Mouse (Mus musculus) liver, postnatal 0 days (tissue): Measurements from ENCODE around the gene Acads. TPM values are rescaled to one million over a fixed set of nuclear protein-coding genes. Genes with fewer than 3 reads are reported as not detected.

ENCODE experiments used
- ATAC-seq: fragments of 200-750 bp; cut with Nextera tagmentation; 2 replicates; pipeline ENCODE4 v1.8.0; 2017; ENCODE audit warnings: mild to moderate bottlenecking, moderate library complexity
- DNase-seq: peaks from one replicate; pipeline ENCODE4 v3.0.0-alpha.2; 2016
- H3K27ac ChIP-seq: fragments of 300-500 bp; sonication (generic); 2 replicates; pipeline ENCODE4 v1.5.1; 2014; ENCODE audit warnings: antibody characterized with exemption, moderate library complexity, mild to moderate bottlenecking, low read depth
- H3K27me3 ChIP-seq: fragments of 300-500 bp; sonication (generic); 2 replicates; pipeline ENCODE4 v1.6.1; 2014; ENCODE audit warnings: low read length, control low read depth, mixed read lengths; ENCODE audit not compliant: insufficient read depth
- H3K36me3 ChIP-seq: fragments of 300-500 bp; sonication (generic); replicated peaks from 2 replicates; pipeline ENCODE4 v1.6.1; 2014; ENCODE audit warnings: mild to moderate bottlenecking, control low read depth, low read length, moderate library complexity, mixed read lengths; ENCODE audit not compliant: insufficient read depth
- H3K4me1 ChIP-seq: fragments of 300-500 bp; sonication (generic); 2 replicates; pipeline ENCODE4 v1.6.1; 2014; ENCODE audit warnings: antibody characterized with exemption, mild to moderate bottlenecking, control low read depth; ENCODE audit not compliant: insufficient read depth
- H3K4me2 ChIP-seq: fragments of 300-500 bp; sonication (generic); 2 replicates; pipeline ENCODE4 v1.6.1; 2014; ENCODE audit warnings: low read depth, mild to moderate bottlenecking, low read length, moderate library complexity, mixed read lengths
- H3K4me3 ChIP-seq: fragments of 300-500 bp; sonication (generic); 2 replicates; pipeline ENCODE4 v1.5.1; 2014; ENCODE audit warnings: low read depth, low read length
- H3K9ac ChIP-seq: fragments of 300-500 bp; sonication (generic); replicated peaks from 2 replicates; pipeline ENCODE4 v1.6.1; 2014; ENCODE audit warnings: mild to moderate bottlenecking, moderate library complexity
- H3K9me3 ChIP-seq: fragments of 300-500 bp; sonication (generic); 2 replicates; pipeline ENCODE4 v1.6.1; 2016; ENCODE audit warnings: mild to moderate bottlenecking, control low read depth, low read length, mixed read lengths
- CTCF ChIP-seq: sonication (generic); IDR thresholded peaks from 2 replicates; pipeline ENCODE4 v1.5.1; 2016; ENCODE audit warnings: antibody characterized with exemption, low read depth
- EP300 ChIP-seq: IDR thresholded peaks from 2 replicates; pipeline ENCODE4 v1.6.1; 2016; ENCODE audit warnings: antibody characterized with exemption, low read depth, mild to moderate bottlenecking
- WGBS: fragments of 180-500 bp; shearing (Covaris S2); extraction: QIAGEN DNeasy Blood & Tissue Kit; methylation state at CpG from one replicate; pipeline ENCODE4 v1.1.7; 2014; ENCODE audit not compliant: insufficient replicate concordance; 5-methylcytosine and 5-hydroxymethylcytosine counted together
- polyA plus RNA-seq: library from polyadenylated mRNA; unstranded; fragments of >200 nt; fragmentation: Nextera tagmentation; extraction: Ambion mirVana; gene quantifications from 2 replicates; pipeline ENCODE4 v1.2.1, GENCODE M21; 2015

Acads gene
- polyA plus RNA-seq, 1 experiment from 2014 or later = 93.4 TPM

GRCm38 (mm10) chr5:115070457-115070856 lies 48.7 kb downstream of the Acads start:
- Histone ChIP-seq H3K4me2 (peak overlapping the region; percentile 10; the same call in 1 of the 2 replicates), H3K9ac (no peak overlapping the region), H3K4me1 (peaks cover 66% of the 10 kb centered on the region), H3K27ac (peak overlapping the region; percentile 75), H3K9me3 (no peaks in the 10 kb centered on the region), H3K4me3 (no peak overlapping the region), H3K36me3 (peaks cover 7% of the 10 kb centered on the region), H3K27me3 (no peaks in the 10 kb centered on the region)
- no peak for DNase-seq
- no peak for ATAC-seq
- TF ChIP-seq EP300 (no peak), CTCF (no peak)
- WGBS = 85% methylated on average over 2 of the region's 2 CpGs

- DNase-seq (no peak), ATAC-seq (no peak)
- peaks cover 59% of the 10 kb centered on the region for H3K4me1 ChIP-seq
- H3K27ac ChIP-seq = peak overlapping the region; percentile 75
- no peak overlapping the region for H3K4me2 ChIP-seq
- H3K9ac ChIP-seq = no peak overlapping the region
- no peaks in the 10 kb centered on the region for H3K9me3 ChIP-seq
- 0 out of 2 replicates have a peak, but pooled peaks cover 3% of the 10 kb centered on the region for H3K36me3 ChIP-seq
- WGBS = 61% methylated on average over 3 of the region's 3 CpGs
- H3K4me3 ChIP-seq = no peak overlapping the region
- no peaks in the 10 kb centered on the region for H3K27me3 ChIP-seq
- TF ChIP-seq EP300 (no peak), CTCF (no peak)
Observed at GRCm38 (mm10) chr5:115069611-115070010, 49.5 kb downstream of the Acads start.

- peak; percentile 36 for DNase-seq
- H3K4me2 ChIP-seq = peak overlapping the region; percentile 57
- H3K27me3 ChIP-seq = no peaks in the 10 kb centered on the region
- TF ChIP-seq CTCF (no peak), EP300 (0 out of 2 replicates have a peak, but pooled peaks have one; percentile 36)
- peak overlapping the region; percentile 75 for H3K27ac ChIP-seq
- H3K9ac ChIP-seq = 0 out of 2 replicates have a peak overlapping the region, but pooled peaks have one; percentile 21
- H3K4me3 ChIP-seq = no peak overlapping the region
- ATAC-seq = peak; percentile 16; the same call in 1 of the 2 replicates
- H3K4me1 ChIP-seq = peaks cover 56% of the 10 kb centered on the region
- H3K36me3 ChIP-seq = peaks cover 9% of the 10 kb centered on the region
- 56% methylated on average over 11 of the region's 11 CpGs for WGBS
- no peaks in the 10 kb centered on the region for H3K9me3 ChIP-seq
Observed at GRCm38 (mm10) chr5:115068671-115069421, 50.3 kb downstream of the Acads start.

- H3K27ac ChIP-seq = no peak overlapping the region
- no peak overlapping the region for H3K9ac ChIP-seq
- no peaks in the 10 kb centered on the region for H3K27me3 ChIP-seq
- ATAC-seq (peak; percentile 30; the same call in 1 of the 2 replicates), DNase-seq (no peak)
- H3K36me3 ChIP-seq = peaks cover 19% of the 10 kb centered on the region
- no peak overlapping the region for H3K4me3 ChIP-seq
- no peak overlapping the region for H3K4me2 ChIP-seq
- TF ChIP-seq CTCF (no peak), EP300 (no peak)
- peaks cover 37% of the 10 kb centered on the region for H3K4me1 ChIP-seq
- H3K9me3 ChIP-seq = no peaks in the 10 kb centered on the region
- WGBS = 52% methylated on average over 4 of the region's 4 CpGs
Observed at GRCm38 (mm10) chr5:115066245-115066644, 52.9 kb downstream of the Acads start.

GRCm38 (mm10) chr5:115063391-115063790 lies 55.8 kb downstream of the Acads start:
- H3K4me1 ChIP-seq = peaks cover 38% of the 10 kb centered on the region

GRCm38 (mm10) chr5:115062566-115062965 lies 56.6 kb downstream of the Acads start:
- Histone ChIP-seq H3K27me3 (no peaks in the 10 kb centered on the region), H3K4me2 (no peak overlapping the region), H3K36me3 (peaks cover 19% of the 10 kb centered on the region), H3K4me1 (peaks cover 39% of the 10 kb centered on the region), H3K9me3 (no peaks in the 10 kb centered on the region), H3K27ac (no peak overlapping the region), H3K4me3 (no peak overlapping the region), H3K9ac (no peak overlapping the region)
- ATAC-seq (no peak), DNase-seq (no peak)
- 74% methylated on average over 1 of the region's 1 CpGs for WGBS
- TF ChIP-seq CTCF (no peak), EP300 (no peak)

More at GRCm38 (mm10) chr5:115063391-115063790, 55.8 kb downstream of the Acads start:
- Histone ChIP-seq H3K4me2 (no peak overlapping the region), H3K4me3 (no peak overlapping the region), H3K9me3 (no peaks in the 10 kb centered on the region), H3K36me3 (peaks cover 19% of the 10 kb centered on the region), H3K27me3 (no peaks in the 10 kb centered on the region), H3K27ac (no peak overlapping the region), H3K9ac (no peak overlapping the region)
- 91% methylated on average over 7 of the region's 7 CpGs for WGBS
- DNase-seq = no peak
- no peak for TF ChIP-seq EP300
- no peak for TF ChIP-seq CTCF
- no peak for ATAC-seq
